Mouse (Mus musculus) CH12.LX (cell line): ENCODE data around the gene Cdc42bpa.

Source experiments
- CTCF ChIP-seq, 2 experiments: IDR thresholded peaks in 1 of 2; conservative IDR thresholded peaks in 1 of 2; 2 replicates each; pipeline ENCODE4 v1.5.1; 2011 to 2012; ENCODE audit warnings: low read depth in 2 of 2, low read length in 2 of 2, improper control_type of control experiment in 1 of 2, inconsistent platforms in 1 of 2, mild to moderate bottlenecking in 1 of 2, moderate library complexity in 1 of 2
- HCFC1 ChIP-seq: IDR thresholded peaks from 2 replicates; pipeline ENCODE4 v1.6.1; 2012; ENCODE audit warnings: low read depth, mild to moderate bottlenecking, inconsistent platforms, low read length, improper control_type of control experiment
- JUND ChIP-seq: conservative IDR thresholded peaks from 2 replicates; pipeline ENCODE4 v1.6.1; 2011; ENCODE audit warnings: low read depth, low read length, improper control_type of control experiment
- POLR2AphosphoS2 ChIP-seq: IDR thresholded peaks from 2 replicates; pipeline ENCODE4 v1.6.1; 2011; ENCODE audit warnings: low read depth, low read length, improper control_type of control experiment

DNA sequence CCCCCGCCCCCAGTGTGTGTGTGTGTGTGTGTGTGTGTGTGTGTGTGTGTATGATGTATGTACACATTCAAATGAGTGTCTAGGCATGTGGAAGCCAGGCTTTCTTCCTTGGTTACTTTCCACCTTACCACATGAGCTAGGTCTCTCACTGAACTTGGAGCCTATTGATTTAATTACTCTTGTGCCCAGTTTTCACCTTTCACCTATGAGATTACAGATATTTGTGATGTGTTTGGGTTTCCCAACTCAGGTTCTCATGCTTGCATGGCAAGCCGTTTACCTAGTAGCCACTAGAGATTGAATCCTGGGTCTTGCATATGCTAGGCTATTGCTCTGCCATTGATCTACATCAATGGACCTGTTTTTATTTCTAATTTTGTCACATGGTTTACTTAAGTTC lies 57.9 kb downstream of the Cdc42bpa start:
- TF ChIP-seq POLR2AphosphoS2 (no peak), JUND (no peak), HCFC1 (no peak), CTCF (conservative IDR thresholded peaks at IDR 0.05 in 1 of 2, IDR thresholded peaks at IDR 0.05 in 1 of 2; ENCODE audit: low read depth in 2 of 2, low read length in 2 of 2) (no peak)
